Mouse (Mus musculus) heart, adult 2 months (tissue): ENCODE data around the gene Tnk2. TPM values are rescaled to one million over a fixed set of nuclear protein-coding genes. Genes with fewer than 3 reads are reported as not detected.

Source experiments
- DNase-seq, 2 experiments: peaks; one replicate each; pipeline ENCODE4 v3.0.0; 2021
- H3K27ac ChIP-seq: fragments of 200-600 bp; 2 replicates; pipeline ENCODE4 v1.8.1; 2022
- H3K27me3 ChIP-seq: fragments of 200-500 bp; 2 replicates; pipeline ENCODE4 v1.6.1; 2012; ENCODE audit warnings: mild to moderate bottlenecking, low read length, inconsistent platforms, mixed read lengths; ENCODE audit not compliant: control insufficient read depth, insufficient read depth
- H3K36me3 ChIP-seq: fragments of 200-500 bp; 2 replicates; pipeline ENCODE4 v1.6.1; 2012; ENCODE audit warnings: low read length, inconsistent platforms; ENCODE audit not compliant: control insufficient read depth, insufficient read depth
- H3K4me1 ChIP-seq: fragments of 200-500 bp; 2 replicates; pipeline ENCODE4 v1.6.1; 2011; ENCODE audit warnings: low read length; ENCODE audit not compliant: control insufficient read depth, insufficient read depth
- H3K4me3 ChIP-seq: fragments of 200-600 bp; 2 replicates; pipeline ENCODE4 v1.8.1; 2022
- H3K79me2 ChIP-seq: fragments of 200-500 bp; replicated peaks from 2 replicates; pipeline ENCODE4 v1.6.1; 2012; ENCODE audit warnings: mild to moderate bottlenecking, inconsistent platforms, low read length, moderate library complexity, mixed read lengths; ENCODE audit not compliant: control insufficient read depth, insufficient read depth
- H3K9ac ChIP-seq: fragments of 200-500 bp; 2 replicates; pipeline ENCODE4 v1.6.1; 2012; ENCODE audit warnings: low read depth, mild to moderate bottlenecking, control low read depth, inconsistent platforms, low read length, mixed read lengths
- CTCF ChIP-seq: fragments of 200-600 bp; IDR thresholded peaks from 2 replicates; pipeline ENCODE4 v1.8.1; 2022; ENCODE audit warnings: antibody characterized with exemption, mild to moderate bottlenecking, moderate library complexity
- EP300 ChIP-seq: fragments of 200-500 bp; IDR thresholded peaks from 2 replicates; pipeline ENCODE4 v1.6.1; 2011; ENCODE audit warnings: low read depth, low read length, control low read depth; ENCODE audit not compliant: insufficient read depth
- POLR2A ChIP-seq: fragments of 200-500 bp; IDR thresholded peaks from 2 replicates; pipeline ENCODE4 v1.6.1; 2011; ENCODE audit warnings: mild to moderate bottlenecking, low read depth, low read length, control low read depth; ENCODE audit not compliant: insufficient read depth
- WGBS: fragments of 180-500 bp; shearing (Covaris S2); methylation state at CpG from one replicate; pipeline ENCODE4 v1.1.7; 2018; 5-methylcytosine and 5-hydroxymethylcytosine counted together
- intact Hi-C: fragments of 180-260 bp; cut with DNase I; formaldehyde crosslinking; loops from one replicate; pipeline ENCODE4 v1.15.1; 2025
- polyA plus RNA-seq: library from polyadenylated mRNA; depleted of rRNA; stranded (reverse); fragments of >200 nt; gene quantifications from 2 replicates; pipeline ENCODE4 v1.2.3, GENCODE M21; 2012
- total RNA-seq, 2 experiments: library from RNA; stranded (reverse); gene quantifications; 2 replicates each; pipeline ENCODE4 v1.2.3; 2021

Gene Tnk2
- total and polyA plus RNA-seq, 3 experiments: 17.8 to 37.0 (median 19.6) TPM

DNA sequence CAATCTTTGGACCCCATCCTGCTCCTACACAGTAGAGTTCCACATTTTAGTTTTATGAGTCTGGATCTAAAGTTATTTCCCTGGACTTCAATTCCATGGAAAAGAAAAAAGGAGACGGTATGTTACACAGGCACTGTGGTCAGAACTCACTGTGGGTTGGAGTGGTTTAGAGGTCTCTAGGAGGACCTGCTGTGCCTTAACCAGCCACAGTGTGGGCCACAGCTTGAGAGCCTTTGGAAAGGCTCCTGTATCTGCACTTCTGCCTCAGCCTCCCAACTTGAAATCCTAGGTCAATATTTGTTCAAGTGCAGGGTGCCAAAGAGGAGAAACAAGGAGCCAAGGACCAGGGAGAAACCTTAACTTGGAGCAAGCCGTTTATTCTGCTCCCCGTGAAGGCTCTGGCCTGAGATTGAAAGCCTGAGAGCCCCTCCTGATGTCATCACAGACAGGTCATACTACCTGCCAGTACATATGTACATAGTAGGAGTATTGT is 41.4 kb upstream of the Tnk2 start:
- H3K27ac ChIP-seq: no peak overlapping the region
- DNase-seq: no peak
- WGBS: 83% methylated on average over 3 of the region's 3 CpGs
- intact Hi-C loops: loop anchor here (10.0 kb wide), 1 partner anchor 327 kb away; the partner anchor contains the start of genes Rnf168 and Smco1
- peaks cover 2% of the 10 kb centered on the region; the same call in 1 of the 2 replicates for H3K4me1 ChIP-seq
- no peaks in the 10 kb centered on the region for H3K79me2 ChIP-seq
- no peaks in the 10 kb centered on the region for H3K36me3 ChIP-seq
- no peak overlapping the region for H3K9ac ChIP-seq
- no peak overlapping the region for H3K4me3 ChIP-seq
- TF ChIP-seq POLR2A (no peak), EP300 (no peak), CTCF (no peak)
- H3K27me3 ChIP-seq: no peaks in the 10 kb centered on the region

DNA sequence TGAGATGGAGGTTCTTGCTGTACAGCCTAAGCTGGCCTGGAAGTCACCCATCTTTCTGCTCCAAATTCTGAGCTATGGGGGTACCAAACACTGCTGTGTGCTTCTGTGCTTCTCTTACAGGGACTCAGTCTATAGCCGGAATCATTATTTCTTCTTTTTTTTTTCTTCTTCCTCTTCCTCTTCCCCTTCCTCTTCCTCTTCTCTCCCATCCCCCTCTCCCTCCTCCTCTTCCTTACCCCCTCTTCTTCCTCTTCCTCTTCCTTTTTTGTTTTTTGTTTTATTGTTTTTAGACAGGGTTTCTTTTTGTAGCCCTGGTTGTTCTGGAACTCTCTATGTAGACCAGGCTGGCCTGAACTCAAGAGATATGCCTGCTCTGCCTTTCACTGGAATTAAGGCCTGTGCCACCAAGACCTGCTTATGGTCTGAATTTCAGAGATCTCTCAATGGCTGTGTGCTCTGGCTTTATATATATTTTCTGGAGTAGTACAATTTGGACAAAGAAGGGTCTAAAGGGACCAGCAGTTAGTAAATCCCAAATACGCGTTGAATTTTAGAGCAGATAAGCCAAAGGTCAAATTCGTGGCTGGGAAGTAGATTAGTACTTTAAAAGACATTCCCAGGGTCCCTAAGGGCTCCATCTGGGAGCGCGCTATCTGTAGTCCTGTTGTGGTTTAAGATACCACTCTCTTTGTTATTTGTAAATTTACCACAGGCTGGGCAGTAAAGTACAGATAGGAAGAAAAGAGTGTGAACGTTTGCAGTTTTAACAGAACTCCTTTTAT is 35.9 kb upstream of the Tnk2 start:
- Histone ChIP-seq H3K4me3 (peak overlapping the region; percentile 87), H3K27ac (peak overlapping the region; percentile 92; the same call in 1 of the 2 replicates), H3K4me1 (peaks cover 2% of the 10 kb centered on the region; the same call in 1 of the 2 replicates), H3K27me3 (no peaks in the 10 kb centered on the region), H3K79me2 (no peaks in the 10 kb centered on the region), H3K9ac (no peak overlapping the region), H3K36me3 (no peaks in the 10 kb centered on the region; the same call in none of the 2 replicates)
- intact Hi-C loops: loop anchor here (2.0 to 10.0 kb wide), 3 partner anchors 85 to 333 kb away; partner anchors contain the start of genes Rnf168 and Smco1
- 32% methylated on average over 7 of the region's 7 CpGs for WGBS
- DNase-seq: no peak
- TF ChIP-seq POLR2A (no peak), CTCF (no peak), EP300 (no peak)

DNA sequence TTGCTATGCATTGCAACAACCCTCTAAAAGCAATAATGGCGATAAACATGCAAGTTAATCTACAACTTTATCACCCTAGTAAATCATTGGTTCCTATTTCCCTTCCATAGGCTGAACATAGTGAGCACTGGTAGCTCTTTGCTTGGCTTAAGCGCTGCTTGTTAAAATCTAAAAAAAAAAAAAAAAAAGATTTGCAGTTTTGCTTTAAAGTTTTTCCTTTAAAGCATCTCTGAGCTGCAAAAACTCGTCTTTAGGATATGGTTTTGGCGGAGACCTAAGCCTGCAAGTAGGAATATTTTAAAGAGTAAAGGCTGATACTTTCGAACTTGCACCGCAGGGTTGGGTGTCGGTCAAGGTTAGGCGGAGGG is 35.3 kb upstream of the Tnk2 start:
- H3K27ac ChIP-seq: peak overlapping the region; percentile 92
- no peak for TF ChIP-seq EP300
- TF ChIP-seq CTCF: no peak
- intact Hi-C loops: loop anchor here (2.0 to 10.0 kb wide), 3 partner anchors 86 to 334 kb away; partner anchors contain the start of genes Rnf168 and Smco1
- no peaks in the 10 kb centered on the region for H3K79me2 ChIP-seq
- 11% methylated on average over 8 of the region's 8 CpGs for WGBS
- no peak for DNase-seq
- peaks cover 2% of the 10 kb centered on the region; the same call in 1 of the 2 replicates for H3K4me1 ChIP-seq
- peak overlapping the region; percentile 87 for H3K4me3 ChIP-seq
- no peaks in the 10 kb centered on the region; the same call in none of the 2 replicates for H3K36me3 ChIP-seq
- H3K27me3 ChIP-seq: no peaks in the 10 kb centered on the region
- peak overlapping the region; percentile 49 for H3K9ac ChIP-seq

DNA sequence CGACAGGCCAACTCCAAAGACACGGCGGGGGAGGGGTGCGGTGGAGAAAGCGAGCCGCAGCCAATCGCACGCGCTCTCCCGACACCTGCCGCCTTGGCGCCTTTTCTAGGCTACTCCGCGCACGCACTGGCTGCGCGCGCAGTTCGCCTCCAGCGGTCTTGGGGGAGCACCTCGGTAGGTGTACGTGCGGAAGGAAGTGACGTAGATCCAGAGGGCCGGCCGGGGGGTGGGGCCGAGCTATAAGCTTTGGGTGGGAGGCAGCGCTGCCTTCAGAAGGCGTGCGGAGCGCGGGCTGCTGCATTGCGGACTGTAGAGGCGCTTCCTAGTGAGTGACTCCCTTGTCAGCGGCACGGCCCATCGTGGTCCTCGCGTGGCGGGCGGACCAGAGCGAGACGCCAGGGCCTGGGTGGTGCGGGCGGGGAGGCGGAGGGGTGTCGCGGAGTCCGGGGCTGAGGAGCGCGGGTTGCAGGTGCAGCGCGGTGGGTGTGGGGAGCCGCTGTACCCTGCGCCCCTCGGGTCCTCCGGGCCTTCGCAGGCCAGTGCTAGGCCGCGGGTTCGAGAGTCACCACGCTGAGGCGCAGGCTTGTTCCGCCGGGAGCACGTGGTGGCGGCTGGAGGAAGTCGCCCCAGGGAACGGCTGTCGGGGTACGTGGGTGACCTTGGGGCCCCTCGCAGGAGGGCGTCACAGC is 34.8 kb upstream of the Tnk2 start, which contains the start of gene Tfrc:
Gene Tfrc, plus strand, starts transcription at position 209 of the 689 bp plus-strand sequence.
- H3K9ac ChIP-seq: peak within 1 kb of the TSS; percentile 87
- DNase-seq: peak; percentile 95 to 97
- H3K79me2 ChIP-seq: no peaks in the 10 kb centered on the region
- H3K36me3 ChIP-seq: no peaks in the 10 kb centered on the region; the same call in none of the 2 replicates
- peak within 1 kb of the TSS; percentile 87 for H3K4me3 ChIP-seq
- under 1% methylated on average over 73 of the region's 73 CpGs for WGBS
- no peaks in the 10 kb centered on the region for H3K27me3 ChIP-seq
- peak within 1 kb of the TSS; percentile 92 for H3K27ac ChIP-seq
- TF ChIP-seq POLR2A (peak; percentile 97), CTCF (peak; percentile 21; the same call in 1 of the 2 replicates), EP300 (peak; percentile 70; the same call in 1 of the 2 replicates)
- intact Hi-C loops: loop anchor here (2.0 to 10.0 kb wide), 3 partner anchors 87 to 334 kb away; partner anchors contain the start of genes Rnf168 and Smco1
- H3K4me1 ChIP-seq: peaks cover 2% of the 10 kb centered on the region; the same call in 1 of the 2 replicates

DNA sequence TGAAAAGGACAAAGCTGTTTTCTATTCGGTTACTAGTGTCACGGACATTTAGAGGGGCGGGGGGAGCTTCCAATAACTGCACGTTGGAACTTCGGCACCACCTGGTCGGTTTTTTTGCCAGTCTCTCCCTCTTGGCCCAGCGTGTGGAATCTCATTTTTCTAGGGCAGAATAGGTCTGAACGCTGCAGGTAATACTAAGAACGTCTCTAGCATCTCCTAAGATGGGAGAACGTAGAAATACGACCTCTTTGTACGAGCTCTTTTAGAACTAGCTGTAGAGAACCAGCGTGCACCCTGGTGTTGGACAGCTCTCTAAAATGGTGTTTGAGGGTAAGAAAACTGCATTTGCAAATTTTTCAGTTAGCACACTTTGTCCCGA is 34.3 kb upstream of the Tnk2 start:
- 2% methylated on average over 14 of the region's 14 CpGs for WGBS
- intact Hi-C loops: loop anchor here (2.0 to 10.0 kb wide), 3 partner anchors 87 to 335 kb away; partner anchors contain the start of genes Rnf168 and Smco1

More for the DNA sequence above, 34.3 kb upstream of the Tnk2 start:
- Histone ChIP-seq H3K9ac (peak overlapping the region; percentile 87), H3K36me3 (peaks cover under 1% of the 10 kb centered on the region), H3K27me3 (no peaks in the 10 kb centered on the region), H3K4me3 (peak overlapping the region; percentile 87), H3K79me2 (no peaks in the 10 kb centered on the region), H3K27ac (peak overlapping the region; percentile 92), H3K4me1 (peaks cover 2% of the 10 kb centered on the region; the same call in 1 of the 2 replicates)
- TF ChIP-seq CTCF (no peak), EP300 (no peak), POLR2A (no peak)
- no peak for DNase-seq
